Mouse (Mus musculus): Measurements from ENCODE around the gene Gpr108.
"Not testable (repeated sequence)": the region's sequence is repeated elsewhere in the genome, so short reads cannot be mapped to it uniquely, and the experiment has no call there.

Gene Gpr108

DNA sequence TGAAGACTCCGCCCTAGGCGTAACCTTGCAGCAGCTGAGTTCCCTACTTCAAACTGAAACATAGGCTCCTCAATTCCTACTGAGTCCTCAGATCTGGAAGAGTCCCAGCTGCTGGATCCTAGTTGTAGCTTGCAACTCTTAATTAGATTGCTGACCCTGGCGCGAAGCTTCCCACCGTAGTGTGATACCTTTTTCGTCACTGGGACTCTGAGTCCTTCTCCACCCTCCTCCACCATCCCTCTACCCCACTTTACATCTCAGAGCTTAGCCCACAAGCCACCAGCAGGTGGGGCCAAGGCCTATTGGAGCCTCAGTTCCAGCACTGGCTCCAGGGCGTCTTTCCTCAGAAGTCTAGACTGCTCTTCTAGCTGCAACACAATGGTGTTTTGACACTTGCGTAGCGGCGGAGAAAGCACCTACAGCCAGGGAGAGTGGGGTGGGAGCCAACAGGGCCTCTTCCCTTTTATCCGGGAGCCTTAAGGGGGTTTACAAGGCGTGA is at the start of gene Gpr108:
Gpr108 (minus strand) TSS at position 246 of the 499 bp plus-strand sequence.
- DNase-seq (ENCODE audit: low read depth, low spot score), result peak; percentile 96

GRCm38 (mm10) chr17:57297040-57297439 is 48.8 kb upstream of the Gpr108 start:
- DNase-seq (ENCODE audit: low read depth, low spot score), result no peak

GRCm38 (mm10) chr17:57295935-57296334 is 47.7 kb upstream of the Gpr108 start:
- no peak for DNase-seq (ENCODE audit: low read depth, low spot score)

DNA sequence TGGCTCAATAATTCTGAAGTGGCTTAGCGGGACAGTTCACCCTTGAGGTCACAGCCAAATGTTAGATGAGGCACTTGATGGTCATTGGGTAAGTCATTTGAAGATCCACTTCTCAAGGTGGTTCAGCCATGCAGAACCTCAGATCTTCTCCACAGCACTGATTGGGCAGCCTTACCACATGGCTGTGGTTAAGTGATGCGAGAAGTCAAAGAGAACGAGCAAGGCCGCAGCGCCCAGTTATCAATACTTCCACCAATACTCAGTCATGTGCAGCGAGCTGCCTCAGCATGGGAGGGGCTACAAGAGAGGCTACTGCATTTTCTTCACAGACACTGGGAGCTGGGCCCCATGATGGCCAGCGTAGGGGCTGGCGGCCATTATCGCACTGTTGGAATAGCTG is 44.7 kb upstream of the Gpr108 start:
- DNase-seq (ENCODE audit: low read depth, low spot score), result no peak

DNA sequence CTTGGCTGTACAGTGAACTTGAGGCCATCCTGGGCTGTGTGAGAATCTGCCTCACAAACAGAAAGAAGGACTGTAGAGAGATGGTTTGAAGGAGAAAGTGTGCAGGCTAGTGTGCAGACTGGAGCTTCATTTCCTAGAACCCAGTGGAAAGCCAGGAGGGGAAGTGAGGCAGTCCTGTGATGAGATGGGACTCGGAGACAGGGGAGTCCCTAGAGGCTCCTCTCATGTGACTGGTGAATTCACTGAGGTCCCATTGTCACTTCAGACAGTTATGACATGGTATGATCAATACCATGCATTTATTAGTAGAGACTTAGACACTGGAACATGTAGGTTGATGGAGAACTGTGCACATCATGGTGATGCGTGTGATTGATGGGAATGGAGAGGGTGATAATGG is 44.1 kb upstream of the Gpr108 start:
- DNase-seq (ENCODE audit: low read depth, low spot score), result no peak

DNA sequence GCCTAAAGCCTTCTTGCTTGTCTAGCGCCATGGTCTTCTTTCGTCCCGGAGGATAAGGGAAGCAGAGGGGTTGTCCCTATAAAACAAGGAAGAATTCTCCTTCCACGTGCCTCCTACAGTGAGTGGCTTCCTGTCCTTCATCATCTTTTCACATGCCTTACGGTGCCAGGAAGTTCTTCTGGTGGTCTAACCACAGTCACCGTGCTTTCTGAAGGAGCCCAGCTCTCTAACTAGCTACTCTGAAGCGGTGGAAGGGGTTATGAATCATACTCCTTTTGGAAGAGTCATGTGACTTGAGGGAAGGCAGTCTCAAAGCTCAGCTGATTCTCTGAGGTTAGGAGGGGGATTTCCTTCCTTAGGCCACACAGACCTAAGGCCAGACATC is 42.4 kb upstream of the Gpr108 start:
- DNase-seq (ENCODE audit: low read depth, low spot score), result no peak

GRCm38 (mm10) chr17:57290001-57290670 is 41.9 kb upstream of the Gpr108 start:
- no peak for DNase-seq (ENCODE audit: low read depth, low spot score)

- no peak for DNase-seq (ENCODE audit: low read depth, low spot score)
Observed at GRCm38 (mm10) chr17:57289252-57289651, 41.0 kb upstream of the Gpr108 start.

GRCm38 (mm10) chr17:57286718-57287355 is 38.6 kb upstream of the Gpr108 start:
- no peak for DNase-seq (ENCODE audit: low read depth, low spot score)

DNA sequence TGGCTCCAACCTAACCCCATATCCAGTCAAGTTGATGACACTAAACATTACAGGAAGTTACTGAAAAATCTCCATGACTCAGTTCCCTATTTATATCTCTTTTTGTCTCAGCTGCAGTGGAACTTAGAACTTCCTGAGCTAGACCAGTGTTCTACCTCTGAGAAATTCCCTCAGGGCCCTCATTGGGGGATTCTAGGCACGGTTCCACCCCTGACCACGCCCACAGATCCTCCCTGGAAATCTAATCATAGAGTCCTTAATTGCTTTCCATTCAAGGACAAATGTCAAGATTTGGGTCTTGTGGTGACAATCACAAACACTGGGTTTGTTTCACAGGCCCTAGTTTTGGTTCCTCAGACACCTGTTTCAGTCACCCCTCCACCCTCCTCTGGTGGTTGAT is 36.8 kb upstream of the Gpr108 start:
- DNase-seq (ENCODE audit: low read depth, low spot score), result no peak

GRCm38 (mm10) chr17:57283906-57284305 is 35.7 kb upstream of the Gpr108 start:
- DNase-seq (ENCODE audit: low read depth, low spot score), result no peak

DNA sequence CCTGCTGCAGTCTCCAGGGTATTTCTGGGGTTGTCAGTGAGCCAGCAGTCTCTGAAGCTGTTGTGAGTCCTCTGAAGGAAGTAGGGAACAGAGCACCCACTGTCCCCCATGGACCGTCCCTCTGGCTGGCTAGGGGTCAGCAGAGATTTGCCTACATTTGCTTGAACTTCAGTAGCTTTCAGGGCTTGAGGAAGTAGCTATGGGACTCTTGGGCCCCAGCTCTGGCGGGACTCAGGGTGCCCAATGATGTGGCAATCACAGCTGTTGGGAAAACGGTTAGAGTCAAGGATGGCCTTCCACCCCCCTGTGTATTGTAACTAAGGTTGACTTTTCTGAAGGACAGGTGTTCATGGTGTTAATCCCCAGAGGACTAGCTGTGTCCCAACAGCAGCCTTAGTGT is 32.2 kb upstream of the Gpr108 start:
- no peak for DNase-seq (ENCODE audit: low read depth, low spot score)

DNA sequence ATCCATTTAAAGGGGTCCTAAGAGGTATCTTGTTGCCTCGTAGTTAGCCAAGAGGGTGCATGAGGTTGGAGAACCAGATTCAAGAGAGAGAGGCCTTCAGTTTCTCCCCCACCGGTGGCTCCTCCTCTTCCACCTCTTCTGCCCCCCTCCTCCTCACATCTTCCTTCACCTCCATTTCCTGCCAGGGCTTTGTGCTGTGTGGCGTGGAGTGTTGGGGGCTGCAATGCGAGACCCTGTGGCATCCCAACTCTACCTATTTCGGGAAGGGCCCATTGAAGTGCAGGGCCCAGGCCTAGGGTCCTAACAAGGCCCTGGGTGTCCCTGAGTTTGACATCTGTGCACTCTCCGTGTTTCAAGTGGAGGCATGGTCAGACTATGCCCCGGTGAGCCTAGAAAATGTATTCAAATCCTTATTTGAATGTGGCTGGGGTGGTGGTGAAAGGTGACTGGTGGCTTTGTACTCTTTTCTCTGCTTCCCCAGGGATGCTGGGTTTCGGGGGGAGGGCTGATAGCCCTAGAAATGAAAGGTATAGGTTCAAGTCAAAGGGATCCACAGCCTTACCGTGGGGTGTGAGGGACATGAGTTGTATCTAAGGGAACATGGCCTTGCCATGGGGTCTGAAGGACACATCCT is 31.5 kb upstream of the Gpr108 start:
- no peak for DNase-seq (ENCODE audit: low read depth, low spot score)

DNA sequence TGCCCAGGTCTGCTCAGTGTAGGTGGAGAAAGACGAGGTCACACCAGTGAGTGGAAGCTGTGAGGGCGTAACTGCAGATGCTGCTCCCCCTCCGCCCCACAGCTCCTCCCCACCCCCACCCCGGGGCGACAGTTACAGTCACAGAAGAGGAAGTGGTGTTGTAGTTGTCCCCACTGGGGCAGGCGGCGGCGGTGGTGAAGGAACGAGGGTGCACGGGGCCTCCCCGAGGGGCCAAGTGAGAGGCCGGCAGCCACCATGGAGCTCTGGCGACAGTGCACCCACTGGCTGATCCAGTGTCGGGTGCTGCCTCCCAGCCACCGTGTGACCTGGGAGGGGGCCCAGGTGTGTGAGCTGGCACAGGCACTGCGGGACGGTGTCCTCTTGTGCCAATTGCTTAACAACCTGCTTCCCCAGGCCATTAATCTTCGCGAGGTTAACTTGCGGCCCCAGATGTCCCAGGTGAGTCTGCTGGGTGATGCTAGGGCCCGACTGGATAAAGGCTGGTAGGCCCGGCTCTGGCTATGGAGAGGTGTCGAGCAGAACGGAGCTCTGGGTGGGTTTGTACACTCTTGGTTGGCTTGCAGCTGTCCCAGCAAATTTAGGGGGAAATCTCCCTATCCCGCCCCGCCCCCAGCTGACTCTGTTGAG is 30.8 kb upstream of the Gpr108 start, which contains the start of gene Vav1:
Vav1 (plus strand) TSS at position 158 of the 648 bp plus-strand sequence.
- no peak for DNase-seq (ENCODE audit: low read depth, low spot score)

GRCm38 (mm10) chr17:57278537-57278936 is 30.3 kb upstream of the Gpr108 start:
- no peak for DNase-seq (ENCODE audit: low read depth, low spot score)

DNA sequence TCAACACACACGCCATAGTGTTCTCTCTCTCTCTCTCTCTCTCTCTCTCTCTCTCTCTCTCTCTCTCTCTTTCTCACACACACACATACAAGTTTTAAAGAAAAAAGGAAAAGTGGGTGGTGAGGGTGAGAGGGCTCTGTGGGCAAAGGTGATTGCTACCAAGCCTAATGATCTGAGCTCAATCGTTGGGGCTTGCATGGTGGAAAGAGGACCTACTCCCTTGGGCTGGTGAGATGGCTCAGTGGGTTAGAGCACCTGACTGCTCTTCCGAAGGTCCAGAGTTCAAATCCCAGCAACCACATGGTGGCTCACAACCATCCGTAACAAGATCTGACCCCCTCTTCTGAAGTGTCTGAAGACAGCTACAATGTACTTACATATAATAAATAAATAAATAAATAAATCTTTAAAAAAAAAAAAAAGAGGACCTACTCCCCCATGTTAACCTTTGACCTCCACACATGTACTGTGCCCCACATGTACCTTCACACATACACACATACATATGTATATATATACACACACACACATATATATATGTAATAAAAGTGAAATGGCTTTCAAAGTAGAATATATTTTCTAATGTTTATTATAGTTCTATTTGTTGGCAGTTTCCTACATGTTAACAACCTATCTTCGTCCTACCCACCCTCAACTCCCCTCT is 29.5 kb upstream of the Gpr108 start:
- not testable (repeated sequence) for DNase-seq (ENCODE audit: low read depth, low spot score)

GRCm38 (mm10) chr17:57276634-57277121 is 28.4 kb upstream of the Gpr108 start:
- peak; percentile 88 for DNase-seq (ENCODE audit: low read depth, low spot score)

DNA sequence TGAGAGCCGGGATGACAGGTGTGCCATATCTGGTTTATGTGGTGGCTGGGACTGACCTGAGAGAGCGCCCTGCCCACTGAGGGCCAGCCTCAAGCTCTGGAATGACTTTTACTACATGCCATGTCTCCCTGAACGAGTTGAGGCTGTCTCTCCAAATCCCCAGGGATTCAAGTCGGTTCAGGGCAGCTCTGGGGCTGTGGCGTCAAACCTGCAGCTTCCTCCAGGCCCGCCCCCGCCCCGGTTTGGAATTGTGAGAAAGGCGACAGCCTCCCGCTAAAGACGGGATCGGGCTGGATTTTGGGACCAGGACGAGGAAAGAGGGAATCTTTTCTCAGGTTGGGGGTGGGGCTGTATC is 27.7 kb upstream of the Gpr108 start:
- DNase-seq (ENCODE audit: low read depth, low spot score), result peak; percentile 36

GRCm38 (mm10) chr17:57275111-57275996 is 27.1 kb upstream of the Gpr108 start:
- peak; percentile 84 for DNase-seq (ENCODE audit: low read depth, low spot score)

DNA sequence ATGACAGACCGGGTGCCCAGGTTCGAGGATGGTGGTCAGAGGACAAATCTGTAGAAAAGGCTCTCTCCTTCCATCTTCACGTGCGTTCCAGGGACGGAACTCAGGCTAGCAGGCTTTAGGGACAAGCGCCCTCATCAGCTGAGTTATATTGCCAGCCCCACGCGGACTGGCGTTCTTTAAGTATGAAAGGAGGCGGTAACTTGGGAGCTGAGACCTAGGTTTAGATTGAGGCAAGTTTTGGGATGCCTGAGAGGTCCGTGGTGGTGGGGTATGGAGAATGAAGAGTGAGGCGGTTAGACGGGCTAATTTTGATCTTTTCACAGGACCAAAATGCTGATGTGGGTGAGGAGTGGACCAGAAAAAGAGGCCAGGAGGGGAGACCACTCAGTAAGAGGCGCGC is 26.4 kb upstream of the Gpr108 start:
- no peak for DNase-seq (ENCODE audit: low read depth, low spot score)

DNA sequence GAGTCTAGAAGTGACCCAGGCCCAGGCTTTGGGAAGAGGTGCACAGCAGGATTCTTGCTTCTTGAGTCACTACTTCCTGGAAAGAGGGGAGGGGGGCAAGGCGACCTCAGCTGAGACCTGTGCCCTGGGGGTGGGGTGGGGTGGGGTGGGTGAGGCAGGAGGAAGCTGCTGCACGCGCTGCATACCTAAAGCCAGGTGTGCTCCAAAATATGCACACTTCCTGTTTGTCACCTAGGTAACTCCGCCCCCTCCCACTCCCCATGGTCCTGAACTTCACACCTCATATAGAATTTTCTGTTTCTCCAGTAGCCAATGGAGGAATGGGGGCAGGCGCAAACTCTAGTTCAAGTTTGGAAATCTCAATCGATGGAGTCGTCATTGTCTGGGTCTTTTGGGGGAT is 25.6 kb upstream of the Gpr108 start:
- peak; percentile 69 for DNase-seq (ENCODE audit: low read depth, low spot score)
